Mouse (Mus musculus): ENCODE measurements around the gene Pim3. TPM values are rescaled to one million over a fixed set of nuclear protein-coding genes. Genes with fewer than 3 reads are reported as not detected.

Pim3 gene
- polyA plus RNA-seq, 2 experiments from 2014 or later: 2.6 to 3.6 TPM

- no peak for ATAC-seq
Measured at GRCm38 (mm10) chr15:88837977-88838376, 24.0 kb upstream of the Pim3 start.

GRCm38 (mm10) chr15:88839271-88839670, 22.7 kb upstream of the Pim3 start:
- no peak for ATAC-seq

DNA sequence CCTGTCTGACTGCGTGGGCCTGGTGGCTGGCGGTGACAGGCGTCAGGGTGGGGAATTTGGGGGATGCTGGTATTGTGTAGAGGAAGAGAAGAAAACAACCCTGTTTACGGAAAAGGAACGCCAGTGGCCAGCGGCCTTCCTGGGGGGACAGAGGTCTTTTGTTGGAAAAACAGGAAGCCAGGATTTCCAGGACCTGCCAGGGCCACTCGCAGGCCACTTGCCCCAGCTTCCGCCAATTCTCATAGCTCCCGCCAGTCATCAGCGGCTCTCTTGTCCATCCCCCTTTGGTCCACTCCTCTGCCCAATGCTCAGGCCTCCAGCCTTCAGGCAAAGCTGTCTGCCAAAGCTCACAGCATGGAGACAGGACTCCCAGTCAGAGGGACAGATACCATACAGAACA, 21.9 kb upstream of the Pim3 start:
- ATAC-seq: no peak

DNA sequence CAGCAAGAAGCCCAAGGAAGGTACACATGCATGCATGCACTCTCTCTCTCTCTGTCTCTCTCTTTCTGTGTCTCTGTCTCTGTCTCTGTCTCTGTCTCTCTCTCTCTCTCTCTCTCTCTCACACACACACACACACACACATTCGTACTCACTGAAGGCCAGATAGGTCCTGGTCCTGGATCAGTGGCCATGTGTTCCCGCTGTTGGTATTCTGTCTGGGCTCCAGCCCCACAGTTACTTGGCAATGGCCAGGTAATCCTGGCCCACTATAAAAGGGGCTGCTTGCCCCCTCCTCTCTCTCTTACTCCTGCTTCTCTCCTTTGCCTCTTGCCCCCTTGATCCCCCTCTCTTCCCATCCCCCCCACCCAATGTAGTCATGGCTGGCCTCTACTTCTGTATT, 20.8 kb upstream of the Pim3 start:
- ATAC-seq: no peak

DNA sequence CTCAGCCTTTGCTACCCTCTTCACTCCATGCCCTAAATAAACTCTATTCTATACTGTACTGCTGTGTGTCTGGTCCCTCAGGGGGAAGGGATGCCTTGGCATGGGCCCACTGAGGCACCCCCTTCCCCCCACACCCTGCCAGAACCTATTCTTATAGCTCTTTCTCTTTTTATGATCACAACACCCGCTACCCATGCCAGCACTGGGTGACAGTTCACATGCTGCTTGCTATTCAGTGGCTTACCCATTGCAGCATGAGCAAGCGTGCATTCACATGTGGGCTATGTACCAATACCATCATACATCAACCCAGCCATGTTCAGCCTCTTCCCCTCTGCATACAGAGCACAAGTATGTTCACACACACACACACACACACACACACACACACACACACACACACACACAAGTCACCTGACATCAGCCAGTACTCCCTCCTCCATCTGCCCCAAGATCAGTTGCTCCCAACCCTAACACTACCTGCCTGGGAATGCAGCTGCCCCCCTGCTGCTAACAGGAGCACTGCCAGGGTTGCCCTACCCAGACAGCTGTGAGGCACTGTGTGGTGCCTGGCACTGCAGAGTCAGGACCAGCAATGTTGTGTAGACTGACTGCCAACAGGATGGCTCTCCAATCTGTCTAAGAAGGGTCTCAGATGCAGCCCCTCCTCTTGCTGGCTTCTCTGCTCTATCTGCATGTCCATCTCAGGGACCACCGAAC, 20.2 kb upstream of the Pim3 start:
- ATAC-seq: no peak

- no peak for ATAC-seq
Measured at GRCm38 (mm10) chr15:88842300-88842673, 19.7 kb upstream of the Pim3 start.

DNA sequence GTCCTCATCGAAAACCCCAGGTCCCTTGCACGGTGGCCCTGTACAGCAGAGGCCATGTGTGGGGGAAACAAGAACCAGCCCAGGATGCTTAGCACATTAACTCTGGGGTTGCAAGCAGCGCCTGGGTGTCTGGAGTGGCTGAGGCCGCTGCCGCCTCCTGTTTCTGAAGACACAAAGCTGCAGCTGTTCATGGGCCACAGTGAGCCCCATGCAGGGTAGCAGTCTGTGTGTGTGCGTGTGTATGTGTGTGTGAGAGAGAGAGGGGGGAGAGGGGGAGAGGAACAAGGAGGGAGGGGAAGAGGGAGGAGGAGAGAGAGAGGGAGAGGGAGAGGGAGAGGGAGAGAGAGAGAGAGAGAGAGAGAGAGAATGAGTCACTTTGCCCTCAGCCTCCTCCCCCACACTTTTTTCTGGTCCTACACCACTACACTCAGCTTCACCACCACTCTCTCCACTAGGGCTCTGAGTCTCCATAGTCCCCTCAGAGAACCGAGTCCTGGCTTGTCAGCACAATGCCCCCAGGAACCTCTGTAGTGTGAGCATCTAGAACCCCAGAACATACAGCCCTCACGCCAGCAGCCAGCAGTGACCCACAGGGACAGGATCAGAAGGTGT, 18.4 kb upstream of the Pim3 start:
- no peak for ATAC-seq

- no peak for ATAC-seq
Measured at GRCm38 (mm10) chr15:88844966-88845365, 17.0 kb upstream of the Pim3 start.

DNA sequence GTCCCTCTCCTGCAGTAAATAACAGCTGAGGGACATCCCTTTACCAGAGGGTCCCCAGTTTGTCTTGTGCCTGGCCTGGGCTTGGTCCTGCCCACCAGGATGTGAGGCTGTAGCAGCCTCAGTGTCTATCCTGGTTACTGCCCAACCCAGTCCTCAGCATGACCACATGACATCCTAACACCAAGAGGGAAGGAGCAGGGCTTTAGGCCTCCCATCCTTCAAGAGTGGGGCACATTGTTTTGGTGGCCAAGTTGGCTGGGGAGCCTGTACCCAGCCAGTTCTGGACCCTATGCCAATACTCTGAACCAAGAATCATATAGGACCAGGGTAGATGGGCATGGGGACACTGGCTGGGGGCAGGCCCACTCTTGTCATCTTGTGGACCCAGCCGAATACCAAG, 13.3 kb upstream of the Pim3 start:
- no peak for ATAC-seq

- ATAC-seq: no peak
Measured at GRCm38 (mm10) chr15:88849621-88850020, 12.4 kb upstream of the Pim3 start.

DNA sequence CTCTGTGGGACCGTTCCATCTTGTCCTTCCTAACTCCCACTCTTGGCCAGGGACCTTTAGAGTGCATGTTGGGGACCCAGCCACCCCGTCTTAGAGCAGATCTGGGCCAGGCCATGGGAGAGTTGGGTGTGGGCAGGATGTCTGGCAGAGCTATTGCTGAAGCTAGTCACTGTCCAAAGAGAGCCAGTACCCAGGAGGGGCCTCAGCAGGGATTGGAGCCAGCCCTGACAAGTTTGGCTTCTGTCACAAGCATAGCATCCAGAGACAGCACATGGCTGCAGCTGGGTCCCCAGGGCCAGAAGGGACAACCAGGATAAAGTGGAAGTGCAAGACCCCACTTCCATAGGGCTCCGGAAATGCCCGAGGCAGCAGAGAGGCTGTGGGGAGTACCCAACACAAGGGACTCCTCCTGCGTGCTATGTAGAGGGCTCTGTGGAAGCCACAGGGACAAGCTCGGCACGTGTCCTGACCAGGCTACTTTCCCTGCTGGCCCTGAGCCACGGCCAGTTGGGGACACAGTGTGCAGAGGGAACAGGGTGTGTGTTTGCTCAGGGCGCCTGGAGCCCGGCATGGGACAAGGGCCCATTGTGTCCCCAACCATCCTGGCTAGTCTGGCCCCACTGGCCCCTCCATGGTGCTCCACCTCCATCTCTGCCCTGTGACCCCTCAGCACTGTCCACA, 11.7 kb upstream of the Pim3 start:
- ATAC-seq: no peak

GRCm38 (mm10) chr15:88851076-88851475, 10.9 kb upstream of the Pim3 start:
- no peak for ATAC-seq

DNA sequence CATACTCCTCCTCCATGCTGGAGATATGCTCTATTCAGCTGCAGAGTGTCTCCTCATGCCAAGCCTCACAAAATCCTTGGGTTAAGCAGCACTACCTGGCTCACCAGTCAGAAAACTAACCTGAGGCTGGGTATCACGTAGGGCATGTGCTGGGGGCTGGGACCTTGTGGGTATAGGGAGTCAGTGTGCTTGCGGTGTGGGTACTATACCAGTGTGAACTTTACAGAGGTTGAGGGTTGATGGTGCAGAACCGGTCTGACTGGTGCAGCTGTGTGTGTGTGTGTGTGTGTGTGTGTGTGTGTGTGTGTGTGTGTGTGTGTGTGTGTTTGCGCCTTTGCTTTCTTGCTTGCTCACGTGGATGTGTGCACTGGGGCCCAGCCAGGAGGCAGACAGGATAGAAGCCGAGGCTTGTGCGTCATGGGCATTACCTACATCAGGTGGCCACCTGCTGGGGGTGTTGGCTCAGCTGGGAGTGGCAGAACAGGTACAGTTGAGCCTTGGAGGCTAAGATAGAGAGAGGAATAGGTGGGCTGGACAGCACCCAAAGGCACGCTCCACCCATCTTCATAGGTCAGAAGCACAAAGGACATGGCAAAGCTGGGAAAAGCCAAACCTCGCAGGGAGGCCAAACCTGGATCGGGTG, 10.4 kb upstream of the Pim3 start:
- no peak for ATAC-seq

GRCm38 (mm10) chr15:88853106-88853505, 8.9 kb upstream of the Pim3 start:
- no peak for ATAC-seq

- ATAC-seq: no peak
Measured at GRCm38 (mm10) chr15:88854119-88854968, 7.6 kb upstream of the Pim3 start.

DNA sequence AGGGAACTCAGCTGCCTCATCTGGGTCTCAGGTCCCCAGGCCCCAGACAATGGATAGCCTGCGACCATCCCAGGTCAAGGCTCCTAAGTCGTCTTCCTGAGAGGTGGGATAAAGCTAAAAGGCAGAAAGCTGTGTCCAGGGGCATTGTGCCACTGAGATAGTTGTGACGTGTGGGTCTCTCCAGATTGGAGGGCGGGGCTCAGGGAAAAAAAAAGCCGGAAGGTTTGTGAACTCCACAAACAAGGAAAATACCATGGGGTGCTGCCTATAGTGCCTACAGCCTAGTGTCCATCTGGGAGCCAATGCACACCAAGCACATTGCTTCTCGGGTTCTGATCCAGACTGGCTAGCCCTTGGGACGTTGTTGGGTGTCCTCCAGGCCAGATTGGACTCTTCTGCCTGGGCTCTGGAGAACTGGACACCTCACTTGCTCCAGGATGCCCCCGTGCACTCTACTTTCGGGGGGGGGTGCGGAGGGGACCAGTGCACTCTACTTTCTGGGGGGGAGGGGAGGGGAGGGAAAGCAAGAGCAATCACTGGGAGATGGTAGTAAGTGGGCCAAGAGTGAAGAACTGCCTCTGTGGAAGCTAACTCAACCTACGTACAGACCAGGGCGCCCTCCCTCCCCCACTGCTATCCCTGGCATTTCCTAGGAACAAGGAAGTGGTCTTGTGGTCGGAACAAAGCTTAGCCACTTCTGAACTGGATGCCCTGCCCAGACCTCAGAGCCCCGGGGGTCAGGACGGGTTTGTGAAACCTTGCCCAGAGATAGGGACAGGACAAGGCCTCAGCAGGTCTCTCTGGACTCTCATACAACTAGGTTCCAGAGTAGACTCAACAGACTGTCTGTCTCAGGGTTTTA, 6.8 kb upstream of the Pim3 start:
- ATAC-seq: no peak

DNA sequence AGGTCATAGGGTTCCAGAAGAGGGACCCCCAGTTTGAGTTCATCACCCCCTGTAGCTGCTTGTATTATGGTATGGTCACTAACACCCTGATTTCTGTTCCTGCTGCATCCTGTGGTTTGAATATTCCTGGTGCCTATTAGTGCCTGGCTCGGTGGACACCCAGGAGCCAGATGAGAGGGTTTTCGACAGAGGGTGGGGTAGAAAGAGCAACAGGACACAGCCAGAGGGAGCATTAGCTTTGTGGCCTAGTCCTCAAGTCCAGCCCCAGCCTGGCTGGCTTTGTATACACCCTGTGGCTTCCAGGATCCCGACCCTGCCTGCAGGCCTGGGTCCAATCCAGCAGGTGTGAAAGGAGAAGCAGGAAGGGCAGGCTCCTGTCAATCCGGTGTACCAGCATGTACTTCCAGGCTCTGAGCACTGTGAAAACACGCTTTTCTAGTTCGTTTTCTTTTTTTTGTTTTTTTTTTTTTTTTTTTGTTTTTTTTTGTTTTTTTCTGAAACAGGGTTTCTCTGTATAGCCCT, 6.0 kb upstream of the Pim3 start:
- ATAC-seq: no peak

DNA sequence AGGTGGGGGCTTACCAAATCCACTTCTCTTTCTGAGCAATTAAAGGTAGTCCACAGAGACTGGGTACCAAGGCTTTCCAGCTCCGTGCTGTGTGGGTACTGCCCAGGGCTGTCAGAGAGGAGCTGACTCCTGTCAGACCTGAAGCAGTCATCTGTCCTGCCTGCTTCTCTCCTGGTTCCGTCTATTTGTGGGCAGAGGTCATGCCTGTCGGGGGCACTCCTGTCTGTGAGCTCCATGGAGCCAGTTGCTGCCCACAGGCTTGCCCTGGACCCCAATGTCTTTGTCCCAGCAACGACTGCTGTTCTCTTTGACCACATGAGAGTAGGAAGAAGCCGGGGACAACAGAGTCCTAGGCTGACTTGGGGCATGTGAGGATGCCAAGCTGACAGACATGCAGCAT, 5.4 kb upstream of the Pim3 start:
- ATAC-seq: no peak

- no peak for ATAC-seq
Measured at GRCm38 (mm10) chr15:88857361-88857760, 4.6 kb upstream of the Pim3 start.

DNA sequence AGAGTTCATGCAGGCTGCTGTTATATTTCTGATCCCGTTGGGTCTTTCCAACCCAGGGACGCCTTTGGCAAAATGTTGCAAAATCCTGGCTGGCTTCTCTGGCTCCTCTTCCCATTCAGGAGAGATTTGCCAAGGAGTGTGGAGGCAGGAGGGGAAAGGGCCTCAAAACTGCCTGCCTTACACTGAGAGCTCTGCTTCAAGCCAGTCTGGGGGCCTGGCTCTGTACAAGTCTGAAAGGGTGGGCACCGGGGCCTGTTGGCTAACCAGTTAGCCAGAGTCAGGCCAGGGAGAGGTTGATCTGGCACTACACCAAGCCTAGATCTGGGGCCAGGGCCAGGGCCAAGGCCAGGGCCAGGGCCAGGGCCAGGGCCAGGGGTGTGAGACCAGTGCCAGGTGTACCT, 3.8 kb upstream of the Pim3 start:
- no peak for ATAC-seq

- no peak for ATAC-seq
Measured at GRCm38 (mm10) chr15:88858707-88859106, 3.3 kb upstream of the Pim3 start.
